8 mouse cellular contexts compared by ENCODE assay signal in genomic region chr6:73367616-73368015, GRCm38 (mm10).
DNase-seq lines count a peak whose midpoint lies in the region; ATAC-seq lines count a peak whose summit lies in the region.

No protein-coding gene starts in this region.

- H3K27ac ChIP-seq in embryonic facial prominence, embryonic 13.5 days, result no peak overlapping the region
- H3K27ac ChIP-seq in limb, embryonic 13.5 days, result no peak overlapping the region
- H3K27ac ChIP-seq in stomach, embryonic 14.5 days (ENCODE audit: low read length), result no peak overlapping the region

- H3K9ac ChIP-seq in embryonic facial prominence, embryonic 13.5 days, result no peak overlapping the region
- no peak overlapping the region for H3K9ac ChIP-seq in limb, embryonic 13.5 days
- no peak overlapping the region for H3K9ac ChIP-seq in stomach, embryonic 14.5 days (replicated peaks; ENCODE audit: low read depth, low read length)

- H3K4me2 ChIP-seq in embryonic facial prominence, embryonic 13.5 days, result peak overlapping the region; percentile 52
- peak overlapping the region; percentile 55 for H3K4me2 ChIP-seq in limb, embryonic 13.5 days (replicated peaks)
- H3K4me2 ChIP-seq in stomach, embryonic 14.5 days (replicated peaks; ENCODE audit: low read depth, low read length), result peak overlapping the region; percentile 31; the same call in 1 of the 2 replicates

- no peaks in the 10 kb centered on the region for H3K36me3 ChIP-seq in embryonic facial prominence, embryonic 13.5 days
- H3K36me3 ChIP-seq in limb, embryonic 13.5 days, result no peaks in the 10 kb centered on the region
- no peaks in the 10 kb centered on the region for H3K36me3 ChIP-seq in stomach, embryonic 14.5 days (ENCODE audit: control insufficient read depth, insufficient read depth, low read length)

- no peak overlapping the region for H3K4me3 ChIP-seq in embryonic facial prominence, embryonic 13.5 days
- H3K4me3 ChIP-seq in limb, embryonic 13.5 days, result no peak overlapping the region
- no peak overlapping the region for H3K4me3 ChIP-seq in stomach, embryonic 14.5 days (ENCODE audit: low read depth, low read length)

- WGBS in embryonic facial prominence, embryonic 13.5 days, result 5% methylated on average over 5 of the region's 5 CpGs
- WGBS in limb, embryonic 13.5 days, result 5% methylated on average over 5 of the region's 5 CpGs
- 4% methylated on average over 5 of the region's 5 CpGs for WGBS in stomach, embryonic 14.5 days

- H3K27me3 ChIP-seq in embryonic facial prominence, embryonic 13.5 days, result peaks cover 23% of the 10 kb centered on the region
- peaks cover 29% of the 10 kb centered on the region for H3K27me3 ChIP-seq in limb, embryonic 13.5 days
- H3K27me3 ChIP-seq in stomach, embryonic 14.5 days (ENCODE audit: control insufficient read depth, insufficient read depth, low read length), result 0 out of 2 replicates have a peak, but pooled peaks cover 6% of the 10 kb centered on the region

- DNase-seq in B cell, adult 2 months, result peak; percentile 55 to 56
- DNase-seq in adrenal gland, postnatal 25 days, result peak; percentile 63
- DNase-seq in heart, adult 9 months (ENCODE audit: low spot score in 2 of 2), result peak; percentile 20 to 44
- DNase-seq in kidney, adult 9 months, result peak; percentile 84

- H3K9me3 ChIP-seq in embryonic facial prominence, embryonic 13.5 days, result no peaks in the 10 kb centered on the region
- no peaks in the 10 kb centered on the region for H3K9me3 ChIP-seq in limb, embryonic 13.5 days
- no peaks in the 10 kb centered on the region for H3K9me3 ChIP-seq in stomach, embryonic 14.5 days (ENCODE audit: control insufficient read depth, low read depth, low read length)

- no peaks in the 10 kb centered on the region for H3K4me1 ChIP-seq in embryonic facial prominence, embryonic 13.5 days
- peaks cover 9% of the 10 kb centered on the region; the same call in 1 of the 2 replicates for H3K4me1 ChIP-seq in limb, embryonic 13.5 days
- H3K4me1 ChIP-seq in stomach, embryonic 14.5 days (ENCODE audit: control insufficient read depth, insufficient read depth, low read length), result 0 out of 2 replicates have a peak, but pooled peaks cover 3% of the 10 kb centered on the region

- no peak; the same call in 1 of the 2 replicates for ATAC-seq in embryonic facial prominence, embryonic 13.5 days (ENCODE audit: insufficient number of reproducible peaks, insufficient read depth, low FRiP score, low TSS enrichment, low read depth)
- ATAC-seq in limb, embryonic 13.5 days (ENCODE audit: low FRiP score, low read depth), result peak; percentile 70
- 0 out of 2 replicates have a peak, but pooled peaks have one; percentile 56 for ATAC-seq in monocyte, adult 5-6 weeks (replicated peaks; ENCODE audit: insufficient number of reproducible peaks, low FRiP score, low TSS enrichment, poor library complexity, severe bottlenecking)
- ATAC-seq in stomach, embryonic 14.5 days (ENCODE audit: insufficient number of reproducible peaks, insufficient read depth, low FRiP score, low read depth), result peak; percentile 40; the same call in 1 of the 2 replicates

Comparison
In these comparisons a context has a peak if more than half of its experiments do, and no peak if none do; other contexts are left out.
1. DNase-seq: peak in every context shown above with its lines; median percentile 84 in kidney, adult 9 months; 63 in adrenal gland, postnatal 25 days; 56 in B cell, adult 2 months; 32 in heart, adult 9 months.